Mouse (Mus musculus) layer of hippocampus, adult 9-10 months (tissue): ENCODE measurements around the gene H2al1i.
"Not testable (repeated sequence)": the region's sequence is repeated elsewhere in the genome, so short reads cannot be mapped to it uniquely, and the experiment has no call there.

ENCODE experiments used
- DNase-seq: peaks from one replicate; pipeline ENCODE4 v3.0.0; 2022; ENCODE audit warnings: low spot score

H2al1i gene

GRCm38 (mm10) chrX:11324359-11324758 lies at the start of gene H2al1i:
Gene H2al1i, plus strand, starts transcription at chrX:11324659.
- DNase-seq, result not testable (repeated sequence)

DNA sequence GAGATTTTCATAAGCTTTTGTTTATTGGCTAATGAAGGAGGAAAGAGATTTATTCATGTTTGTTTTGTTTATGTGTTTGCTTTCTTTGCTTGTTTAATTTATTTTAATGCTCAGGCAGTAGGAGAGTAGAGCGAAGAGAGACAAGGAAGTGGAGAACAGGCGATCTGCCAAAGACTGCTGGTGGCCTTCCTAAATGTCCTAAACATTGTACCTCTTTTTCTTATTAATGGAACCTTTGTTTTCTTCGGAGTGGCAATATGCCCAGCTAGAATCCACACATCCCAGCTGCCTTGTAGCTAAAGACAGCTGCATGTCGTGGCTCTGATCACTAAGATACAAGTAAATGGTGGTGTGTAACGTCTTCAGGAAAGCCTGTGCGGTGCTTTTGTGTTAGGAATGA lies 47.4 kb upstream of the H2al1i start:
- no peak for DNase-seq

DNA sequence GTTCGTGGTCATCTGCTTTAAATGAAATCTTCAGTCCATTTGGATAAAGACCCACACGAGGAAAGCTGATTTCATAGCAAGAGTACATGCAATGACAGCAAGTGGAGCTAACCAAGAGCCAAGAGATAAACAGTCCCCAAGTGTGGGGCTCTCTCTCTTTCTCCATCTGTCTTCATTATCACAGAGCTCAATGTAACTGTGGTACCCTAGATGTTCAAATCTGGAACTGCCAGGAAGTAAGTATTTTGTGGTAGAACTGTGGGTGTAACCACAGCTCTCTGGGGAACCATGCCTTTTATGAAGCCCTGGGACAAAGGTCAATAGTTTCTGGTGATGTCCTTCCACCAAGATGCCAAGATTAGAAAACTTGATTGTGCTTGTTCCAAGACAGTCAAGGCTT lies 43.7 kb upstream of the H2al1i start:
- no peak for DNase-seq

- DNase-seq, result no peak
Observed at GRCm38 (mm10) chrX:11288306-11288882, 36.1 kb upstream of the H2al1i start.

DNA sequence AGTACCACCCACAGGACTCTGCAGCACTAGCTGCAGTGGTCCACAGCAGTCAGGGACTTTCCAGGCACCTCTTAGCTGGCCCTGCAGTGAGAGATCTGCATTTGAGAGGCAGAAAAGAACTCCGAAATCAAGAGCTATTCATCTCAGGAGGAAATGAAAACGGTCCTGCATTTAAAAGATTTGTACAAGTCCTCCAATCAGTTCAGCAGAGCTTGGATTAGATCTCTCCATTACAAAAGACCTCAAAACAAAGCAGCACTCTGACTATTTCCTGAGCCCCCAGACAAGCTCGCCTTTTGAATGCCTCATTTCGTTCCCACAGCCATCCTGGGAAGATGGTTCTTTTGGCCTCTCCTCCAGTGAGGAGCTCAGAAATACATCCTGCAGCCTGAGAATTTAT lies 35.2 kb upstream of the H2al1i start:
- DNase-seq, result no peak

GRCm38 (mm10) chrX:11298957-11299356 lies 25.5 kb upstream of the H2al1i start, which contains the start of gene H2al1a:
Gene H2al1a, plus strand, starts transcription at chrX:11299257.
- DNase-seq, result not testable (repeated sequence)

DNA sequence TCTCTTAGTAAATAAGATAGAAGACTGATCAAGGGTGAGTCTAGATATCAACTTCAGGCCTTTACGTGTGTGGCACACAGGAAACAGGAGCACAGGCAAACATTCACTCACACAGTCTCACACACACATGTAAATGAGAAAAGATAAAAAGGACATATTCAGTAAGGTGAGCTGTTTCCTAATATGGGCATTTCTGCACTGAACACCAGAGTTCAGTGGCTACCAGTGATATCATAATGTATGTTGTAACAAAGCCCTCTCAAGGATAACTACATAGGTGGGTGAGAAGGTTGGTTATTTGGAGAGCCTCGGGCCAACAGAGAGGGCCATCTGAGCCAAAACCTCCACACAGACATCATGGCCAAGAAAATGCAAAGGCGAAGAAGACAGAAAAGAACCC lies 22.3 kb upstream of the H2al1i start, which contains the start of gene H2al1b:
Gene H2al1b (plus strand): TSS at position 301 of the 400 bp plus-strand sequence.
- not testable (repeated sequence) for DNase-seq

GRCm38 (mm10) chrX:11305355-11305754 lies 19.1 kb upstream of the H2al1i start, which contains the start of gene H2al1c:
Gene H2al1c, plus strand, starts transcription at chrX:11305655.
- not testable (repeated sequence) for DNase-seq

DNA sequence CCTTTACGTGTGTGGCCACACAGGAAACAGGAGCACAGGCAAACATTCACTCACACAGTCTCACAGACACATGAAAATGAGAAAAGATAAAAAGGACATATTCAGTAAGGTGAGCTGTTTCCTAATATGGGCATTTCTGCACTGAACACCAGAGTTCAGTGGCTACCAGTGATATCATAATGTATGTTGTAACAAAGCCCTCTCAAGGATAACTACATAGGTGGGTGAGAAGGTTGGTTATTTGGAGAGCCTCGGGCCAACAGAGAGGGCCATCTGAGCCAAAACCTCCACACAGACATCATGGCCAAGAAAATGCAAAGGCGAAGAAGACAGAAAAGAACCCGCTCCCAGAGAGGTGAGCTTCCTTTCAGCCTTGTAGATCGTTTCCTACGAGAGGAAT lies 15.9 kb upstream of the H2al1i start, which contains the start of gene H2al1d:
Gene H2al1d (plus strand): TSS at position 301 of the 400 bp plus-strand sequence.
- DNase-seq, result not testable (repeated sequence)

DNA sequence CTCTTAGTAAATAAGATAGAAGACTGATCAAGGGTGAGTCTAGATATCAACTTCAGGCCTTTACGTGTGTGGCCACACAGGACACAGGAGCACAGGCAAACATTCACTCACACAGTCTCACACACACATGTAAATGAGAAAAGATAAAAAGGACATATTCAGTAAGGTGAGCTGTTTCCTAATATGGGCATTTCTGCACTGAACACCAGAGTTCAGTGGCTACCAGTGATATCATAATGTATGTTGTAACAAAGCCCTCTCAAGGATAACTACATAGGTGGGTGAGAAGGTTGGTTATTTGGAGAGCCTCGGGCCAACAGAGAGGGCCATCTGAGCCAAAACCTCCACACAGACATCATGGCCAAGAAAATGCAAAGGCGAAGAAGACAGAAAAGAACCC lies 12.8 kb upstream of the H2al1i start, which contains the start of gene H2al1e:
Gene H2al1e (plus strand): TSS at position 301 of the 400 bp plus-strand sequence.
- DNase-seq, result not testable (repeated sequence)

DNA sequence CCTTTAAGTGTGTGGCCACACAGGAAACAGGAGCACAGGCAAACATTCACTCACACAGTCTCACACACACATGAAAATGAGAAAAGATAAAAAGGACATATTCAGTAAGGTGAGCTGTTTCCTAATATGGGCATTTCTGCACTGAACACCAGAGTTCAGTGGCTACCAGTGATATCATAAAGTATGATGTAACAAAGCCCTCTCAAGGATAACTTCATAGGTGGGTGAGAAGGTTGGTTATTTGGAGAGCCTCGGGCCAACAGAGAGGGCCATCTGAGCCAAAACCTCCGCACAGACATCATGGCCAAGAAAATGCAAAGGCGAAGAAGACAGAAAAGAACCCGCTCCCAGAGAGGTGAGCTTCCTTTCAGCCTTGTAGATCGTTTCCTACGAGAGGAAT lies 9.6 kb upstream of the H2al1i start, which contains the start of gene H2al1f:
Gene H2al1f (plus strand): TSS at position 301 of the 400 bp plus-strand sequence.
- not testable (repeated sequence) for DNase-seq

- DNase-seq, result not testable (repeated sequence)
Observed at GRCm38 (mm10) chrX:11317956-11318355, 6.5 kb upstream of the H2al1i start, which contains the start of gene H2al1g. Gene H2al1g, plus strand, starts transcription at chrX:11318256.

DNA sequence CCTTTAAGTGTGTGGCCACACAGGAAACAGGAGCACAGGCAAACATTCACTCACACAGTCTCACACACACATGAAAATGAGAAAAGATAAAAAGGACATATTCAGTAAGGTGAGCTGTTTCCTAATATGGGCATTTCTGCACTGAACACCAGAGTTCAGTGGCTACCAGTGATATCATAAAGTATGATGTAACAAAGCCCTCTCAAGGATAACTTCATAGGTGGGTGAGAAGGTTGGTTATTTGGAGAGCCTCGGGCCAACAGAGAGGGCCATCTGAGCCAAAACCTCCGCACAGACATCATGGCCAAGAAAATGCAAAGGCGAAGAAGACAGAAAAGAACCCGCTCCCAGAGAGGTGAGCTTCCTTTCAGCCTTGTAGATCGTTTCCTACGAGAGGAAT lies 3.3 kb upstream of the H2al1i start, which contains the start of gene H2al1h:
Gene H2al1h (plus strand): TSS at position 301 of the 400 bp plus-strand sequence.
- DNase-seq, result not testable (repeated sequence)

DNA sequence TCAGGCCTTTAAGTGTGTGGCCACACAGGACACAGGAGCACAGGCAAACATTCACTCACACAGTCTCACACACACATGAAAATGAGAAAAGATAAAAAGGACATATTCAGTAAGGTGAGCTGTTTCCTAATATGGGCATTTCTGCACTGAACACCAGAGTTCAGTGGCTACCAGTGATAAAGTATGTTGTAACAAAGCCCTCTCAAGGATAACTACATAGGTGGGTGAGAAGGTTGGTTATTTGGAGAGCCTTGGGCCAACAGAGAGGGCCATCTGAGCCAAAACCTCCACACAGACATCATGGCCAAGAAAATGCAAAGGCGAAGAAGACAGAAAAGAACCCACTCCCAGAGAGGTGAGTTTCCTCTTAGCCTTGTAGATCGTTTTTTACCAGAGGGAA lies 3.1 kb downstream of the H2al1i start, which contains the start of gene H2al1j:
Gene H2al1j (plus strand): TSS at position 301 of the 400 bp plus-strand sequence.
- not testable (repeated sequence) for DNase-seq

DNA sequence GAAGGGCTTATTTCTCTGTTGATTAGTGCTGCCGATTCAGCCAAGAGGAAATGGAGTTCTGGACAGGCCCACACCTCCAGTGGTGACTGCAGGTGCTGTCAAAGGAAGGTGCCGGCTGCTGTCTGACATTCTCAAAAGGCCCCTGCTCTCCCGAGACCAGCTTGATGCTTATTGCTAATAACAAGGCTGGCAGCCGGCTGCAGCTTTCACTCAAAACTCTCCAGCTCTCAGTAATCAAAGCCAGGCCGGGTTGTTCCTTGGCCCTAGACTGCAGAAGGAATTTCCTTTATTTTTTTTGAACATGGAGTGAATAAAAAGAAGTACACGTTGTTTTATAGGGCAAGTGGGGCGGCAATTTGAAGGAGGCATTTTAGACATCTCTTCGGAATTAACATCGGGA lies 21.3 kb downstream of the H2al1i start:
- no peak for DNase-seq

- DNase-seq, result no peak
Observed at GRCm38 (mm10) chrX:11346756-11347155, 22.3 kb downstream of the H2al1i start.

GRCm38 (mm10) chrX:11360823-11361222 lies 36.4 kb downstream of the H2al1i start:
- no peak for DNase-seq

DNA sequence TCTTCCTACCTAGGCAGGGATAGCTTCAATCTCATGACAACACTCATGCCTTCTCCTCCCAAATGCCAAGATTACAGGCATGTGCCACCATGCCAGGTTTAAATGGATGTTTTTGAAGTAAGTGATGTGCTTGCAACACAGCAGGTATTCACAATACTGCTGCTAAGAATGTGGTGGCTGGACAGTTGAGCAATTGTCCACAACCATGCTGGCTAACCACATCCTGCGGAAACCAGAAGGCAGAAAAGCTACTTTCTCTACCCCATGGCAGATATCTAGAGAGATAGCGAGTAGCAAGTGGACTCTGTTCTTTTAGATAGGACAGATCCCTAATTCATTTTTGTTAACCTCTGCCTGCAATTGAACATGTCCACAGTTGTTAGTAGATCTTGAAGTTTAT lies 36.8 kb downstream of the H2al1i start:
- no peak for DNase-seq

DNA sequence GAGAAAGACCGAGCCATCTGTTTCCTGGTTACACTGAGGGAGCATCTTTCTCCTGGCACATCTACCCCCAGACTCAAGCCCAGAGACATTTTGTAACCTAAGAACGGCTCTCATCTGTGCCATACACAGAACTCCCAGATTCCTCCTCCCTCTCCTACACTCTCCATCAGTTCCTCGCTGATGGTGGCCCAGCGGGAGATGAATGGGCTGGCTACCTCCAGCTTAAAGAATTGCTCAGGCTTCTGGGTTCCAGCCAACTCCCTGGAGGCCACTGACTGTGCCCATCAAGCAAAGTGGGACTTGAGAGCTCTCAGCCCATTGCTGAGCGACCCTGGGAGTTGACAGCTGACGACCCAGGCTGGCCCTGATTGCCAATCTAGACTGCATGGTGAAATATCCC lies 39.4 kb downstream of the H2al1i start:
- DNase-seq, result no peak

DNA sequence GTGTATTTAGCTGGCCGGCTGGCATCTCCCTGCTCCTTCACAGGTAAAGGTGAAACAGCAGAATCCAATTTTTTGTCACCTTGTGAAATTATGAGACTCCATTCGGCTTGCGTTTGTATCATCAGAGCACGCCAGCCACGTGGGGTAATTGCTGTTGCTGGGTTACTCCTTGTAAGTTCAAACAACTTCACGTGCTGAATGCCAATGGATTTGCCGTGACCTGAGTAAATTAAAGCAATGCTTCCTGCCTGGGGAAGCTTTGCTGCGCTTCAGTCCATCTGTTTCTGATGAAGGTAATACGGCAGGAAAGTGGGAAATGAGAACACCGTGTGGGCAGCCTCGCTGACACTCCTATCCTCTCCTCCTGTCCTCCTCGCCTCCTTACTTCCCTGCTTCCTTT lies 40.7 kb downstream of the H2al1i start:
- no peak for DNase-seq
